Mouse (Mus musculus): Measurements from ENCODE around the gene Fblim1.

DNA sequence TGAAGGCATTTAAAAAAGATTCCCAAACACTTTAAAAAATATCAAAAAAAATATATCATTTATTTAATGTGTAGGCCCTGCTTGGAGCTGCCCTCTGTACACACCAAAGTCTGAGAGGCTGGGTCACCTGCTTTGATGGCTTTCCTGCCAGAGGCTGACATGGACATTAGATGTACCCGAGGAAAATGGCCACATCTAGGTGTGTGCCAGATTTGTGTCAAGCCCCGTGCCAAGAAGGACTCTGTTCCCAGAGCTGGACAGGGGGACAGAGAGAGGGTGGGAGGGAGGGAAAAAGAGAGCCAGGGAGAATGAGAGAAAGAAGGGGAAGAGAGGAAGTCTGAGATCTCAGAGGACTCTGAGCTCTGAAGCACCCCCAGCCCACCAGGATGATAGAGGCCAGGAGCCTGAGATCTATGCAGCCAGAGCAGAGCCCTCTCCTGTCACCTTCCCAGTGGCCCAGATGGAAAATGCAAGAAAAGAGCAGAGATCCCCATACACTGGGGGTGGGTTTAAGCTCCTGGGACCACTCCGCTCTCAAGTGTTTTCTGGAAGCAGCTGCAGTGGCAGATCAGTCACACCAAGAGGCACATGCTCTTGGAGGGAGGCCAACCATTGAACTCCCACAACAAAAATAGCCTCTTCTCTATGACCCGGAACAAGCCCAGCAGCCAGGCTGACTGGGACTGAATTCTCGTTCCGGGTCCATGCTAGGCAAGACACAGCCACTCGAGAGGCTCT lies 37.4 kb upstream of the Fblim1 start:
- TF ChIP-seq MYOD1 (IDR thresholded peaks at IDR 0.05; ENCODE audit: control insufficient read depth in 1 of 3, insufficient read length in 2 of 3, low read depth in 2 of 3) (peak in 2 of 3 experiments; percentile 36 to 54), SRF (IDR thresholded peaks at IDR 0.05; ENCODE audit: control insufficient read depth, insufficient read length, low read depth) (no peak), POLR2A (IDR thresholded peaks at IDR 0.05; ENCODE audit: insufficient read length, low read depth) (no peak), REST (IDR thresholded peaks at IDR 0.05; ENCODE audit: insufficient read depth, insufficient read length) (no peak), TCF3 (IDR thresholded peaks at IDR 0.05; ENCODE audit: insufficient read length, low read depth) (no peak)
